Mouse (Mus musculus): ENCODE measurements around the gene Pax6.

- no peak for TF ChIP-seq CTCF (IDR thresholded peaks at IDR 0.05; ENCODE audit: low read depth)
- TF ChIP-seq EP300 (IDR thresholded peaks at IDR 0.05; ENCODE audit: low read depth), result no peak
Measured at GRCm38 (mm10) chr2:105674875-105675729, 6.4 kb downstream of the Pax6 start.

Data from liver, embryonic 14.5 days (tissue).